Mouse (Mus musculus) naive thymus-derived CD4-positive, alpha-beta T cell, adult 2 months (primary cell): Measurements from ENCODE around the gene Arxes2.
"Not testable (repeated sequence)": the region's sequence is repeated elsewhere in the genome, so short reads cannot be mapped to it uniquely, and the experiment has no call there.

Source experiments
- DNase-seq: peaks from one replicate; pipeline ENCODE4 v3.0.0-alpha.2; 2011; ENCODE audit warnings: low read depth

The Arxes2 gene

DNA sequence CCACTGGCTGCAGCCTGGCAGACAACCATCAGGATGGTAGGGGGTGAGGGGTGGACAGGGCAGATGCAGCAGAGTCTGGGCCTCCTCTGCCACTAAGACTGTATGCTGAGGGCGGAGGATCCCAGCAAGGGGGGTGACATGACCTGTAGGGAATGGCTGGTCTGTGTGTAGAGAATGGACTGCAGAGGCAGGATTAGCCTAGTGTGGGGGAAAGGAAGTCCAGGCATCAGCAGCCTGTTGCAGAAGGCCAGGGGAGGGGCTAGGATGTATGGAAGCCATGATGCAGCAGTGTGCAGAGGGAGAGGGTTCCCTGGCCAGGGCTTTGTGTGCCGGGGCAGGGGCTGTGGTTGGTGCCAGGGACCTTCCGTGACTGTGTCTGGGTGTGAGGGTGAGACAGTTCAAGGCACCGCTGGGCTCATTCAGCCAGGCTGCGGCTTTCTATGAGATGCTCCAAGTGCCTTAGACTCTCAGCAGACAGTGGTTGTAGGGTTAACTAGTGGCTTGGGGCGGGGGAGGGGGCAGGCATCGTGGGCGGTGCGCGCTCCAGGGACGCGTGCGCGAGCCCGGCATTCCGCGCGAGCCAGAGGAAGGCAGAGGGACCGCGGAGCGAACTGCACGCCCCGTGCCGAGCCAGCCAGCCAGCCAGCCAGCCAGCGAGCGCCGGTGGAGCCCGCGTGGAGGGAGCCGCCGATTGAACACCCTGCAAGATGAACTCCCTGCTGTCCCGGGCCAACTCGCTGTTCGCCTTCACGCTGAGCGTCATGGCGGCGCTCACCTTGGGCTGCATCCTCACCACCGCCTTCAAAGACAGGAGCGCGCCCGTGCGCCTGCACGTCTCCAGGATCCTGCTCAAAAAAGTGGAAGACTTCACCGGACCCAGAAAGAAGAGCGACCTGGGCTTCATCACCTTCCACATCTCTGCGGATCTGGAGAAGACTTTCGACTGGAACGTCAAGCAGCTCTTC lies 39.5 kb downstream of the Arxes2 start, which contains the start of gene Arxes1:
Gene Arxes1 (plus strand): TSS at position 569 of the 965 bp plus-strand sequence.
- not testable (repeated sequence) for DNase-seq

DNA sequence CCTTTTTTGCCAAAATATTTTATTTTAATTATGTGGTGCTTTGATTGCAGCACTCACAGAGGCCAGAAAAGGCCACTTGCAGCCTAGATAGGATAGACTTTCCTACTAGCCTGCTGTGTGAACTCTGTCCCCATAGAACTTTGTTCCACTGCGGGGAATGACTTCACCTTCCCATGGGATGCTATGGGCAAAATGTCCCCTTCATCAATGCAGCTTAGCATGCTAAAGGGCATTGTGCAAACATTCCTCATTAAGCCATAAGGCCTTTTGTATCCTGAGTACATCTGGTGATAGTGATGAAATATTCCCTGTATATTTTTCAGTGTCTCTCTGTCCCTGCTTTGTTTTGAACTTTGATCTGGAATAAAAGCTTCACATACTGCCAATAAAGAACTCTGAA lies 50.1 kb downstream of the Arxes2 start:
- no peak for DNase-seq
